ENCODE assay signal across 24 mouse cellular contexts in genomic region chr17:8351088-8351487, GRCm38 (mm10). TPM values are rescaled to one million over a fixed set of nuclear protein-coding genes. Genes with fewer than 3 reads are reported as not detected.
A peak's percentile ranks its signal among the peaks of the same experiment; 100 is the strongest.
DNase-seq lines count a peak whose midpoint lies in the region; ATAC-seq and TF ChIP-seq lines count a peak whose summit lies in the region.
"Had no signal": no experiment of that assay in that cellular context is flagged by ENCODE, and none has a peak within 500 bp of the region (broad histone marks: within the 10 kb centered on the region; RNA-seq: fewer than 3 reads in every experiment).

No protein-coding gene starts in this region.

- no peak overlapping the region for H3K4me3 ChIP-seq in hindbrain, postnatal 0 days (ENCODE audit: low read length)
- no peak overlapping the region for H3K4me3 ChIP-seq in hindbrain, embryonic 11.5 days (ENCODE audit: low read depth, low read length)
- no peak overlapping the region for H3K4me3 ChIP-seq in embryonic facial prominence, embryonic 10.5 days
- H3K4me3 ChIP-seq: forebrain, embryonic 13.5 days; kidney, embryonic 15.5 days had no signal

- no peak for TF ChIP-seq CTCF in hindbrain, postnatal 0 days (IDR thresholded peaks at IDR 0.05; ENCODE audit: low read depth)

- no peaks in the 10 kb centered on the region for H3K27me3 ChIP-seq in hindbrain, postnatal 0 days (ENCODE audit: insufficient read depth, low read length)
- H3K27me3 ChIP-seq in hindbrain, embryonic 11.5 days (ENCODE audit: control insufficient read depth, insufficient read depth, low read length), result no peaks in the 10 kb centered on the region
- no peaks in the 10 kb centered on the region for H3K27me3 ChIP-seq in embryonic facial prominence, embryonic 10.5 days (replicated peaks; ENCODE audit: low read depth, poor library complexity, severe bottlenecking)
- H3K27me3 ChIP-seq: forebrain, embryonic 13.5 days; kidney, embryonic 15.5 days had no signal

- H3K36me3 ChIP-seq in hindbrain, postnatal 0 days (ENCODE audit: insufficient read depth, low read length), result no peaks in the 10 kb centered on the region
- H3K36me3 ChIP-seq in hindbrain, embryonic 11.5 days (ENCODE audit: control insufficient read depth, insufficient read depth, low read length), result no peaks in the 10 kb centered on the region
- H3K36me3 ChIP-seq in embryonic facial prominence, embryonic 10.5 days (replicated peaks), result no peaks in the 10 kb centered on the region
- H3K36me3 ChIP-seq: kidney, embryonic 15.5 days had no signal

- intact Hi-C loops in left cerebral cortex, postnatal 4 days (cut with DNase I), result no loop called here

- no peak overlapping the region; the same call in 1 of the 2 replicates for H3K27ac ChIP-seq in hindbrain, postnatal 0 days
- no peak overlapping the region for H3K27ac ChIP-seq in hindbrain, embryonic 11.5 days (ENCODE audit: low read depth, low read length)
- no peak overlapping the region for H3K27ac ChIP-seq in embryonic facial prominence, embryonic 10.5 days (replicated peaks)
- H3K27ac ChIP-seq: forebrain, embryonic 13.5 days; kidney, embryonic 15.5 days had no signal

- ATAC-seq in hindbrain, postnatal 0 days, result peak; percentile 88
- ATAC-seq in hindbrain, embryonic 11.5 days (ENCODE audit: low FRiP score), result no peak
- ATAC-seq: forebrain, embryonic 13.5 days; intestine, postnatal 0 days; lung, postnatal 0 days had no signal

- peak; percentile 55 for DNase-seq in cerebellum, adult 9-11 months
- no peak for DNase-seq in cerebellum, adult 11 months
- DNase-seq in hindbrain, postnatal 0 days (ENCODE audit: low spot score), result no peak
- no peak for DNase-seq in hindbrain, embryonic 11.5 days (ENCODE audit: low spot score)
- DNase-seq in left cerebral cortex, adult 9 months (ENCODE audit: low spot score in 2 of 2), result peak; percentile 67 to 71
- no peak for DNase-seq in left cerebral cortex, postnatal 4 days
- DNase-seq in brain, adult 2 months (ENCODE audit: low read depth, low spot score), result peak; percentile 95
- no peak for DNase-seq in embryonic facial prominence, embryonic 10.5 days (ENCODE audit: low spot score)
- DNase-seq: adrenal gland, postnatal 25 days; cerebellum, postnatal 10 days; gastrocnemius, postnatal 36 days; kidney, postnatal 4 days; liver; thymus, postnatal 36 days had no signal

- no peaks in the 10 kb centered on the region for H3K9me3 ChIP-seq in hindbrain, postnatal 0 days (ENCODE audit: low read length)
- H3K9me3 ChIP-seq in hindbrain, embryonic 11.5 days (ENCODE audit: control insufficient read depth, low read length), result no peaks in the 10 kb centered on the region
- H3K9me3 ChIP-seq in embryonic facial prominence, embryonic 10.5 days, result no peaks in the 10 kb centered on the region
- H3K9me3 ChIP-seq: forebrain, embryonic 13.5 days; kidney, embryonic 15.5 days had no signal

- 24% methylated on average over 7 of the region's 7 CpGs for WGBS in hindbrain, postnatal 0 days
- 36% methylated on average over 7 of the region's 7 CpGs for WGBS in hindbrain, embryonic 11.5 days
- WGBS in embryonic facial prominence, embryonic 10.5 days, result 56% methylated on average over 7 of the region's 7 CpGs

- no peak overlapping the region for H3K4me2 ChIP-seq in hindbrain, postnatal 0 days (ENCODE audit: low read depth, low read length)
- no peak overlapping the region for H3K4me2 ChIP-seq in hindbrain, embryonic 11.5 days (replicated peaks; ENCODE audit: low read depth, low read length)
- H3K4me2 ChIP-seq: forebrain, embryonic 13.5 days; kidney, embryonic 15.5 days had no signal

- H3K9ac ChIP-seq in hindbrain, postnatal 0 days (replicated peaks; ENCODE audit: low read length), result no peak overlapping the region
- H3K9ac ChIP-seq in hindbrain, embryonic 11.5 days (ENCODE audit: low read depth, low read length), result no peak overlapping the region
- H3K9ac ChIP-seq: forebrain, embryonic 13.5 days; kidney, embryonic 15.5 days had no signal

- H3K4me1 ChIP-seq in hindbrain, postnatal 0 days (ENCODE audit: insufficient read depth, low read length), result no peaks in the 10 kb centered on the region
- no peaks in the 10 kb centered on the region for H3K4me1 ChIP-seq in hindbrain, embryonic 11.5 days (replicated peaks; ENCODE audit: control insufficient read depth, insufficient read depth, low read length)
- peaks cover 11% of the 10 kb centered on the region; the same call in 1 of the 2 replicates for H3K4me1 ChIP-seq in embryonic facial prominence, embryonic 10.5 days
- H3K4me1 ChIP-seq: kidney, embryonic 15.5 days had no signal

RNA-seq across cellular contexts. Expression of gene T2, which starts 4.7 kb away (rescaled TPM):
- total RNA-seq in hindbrain, postnatal 0 days (2014; rRNA removed), result 0.10 and 0.11 TPM in 2 replicates
- 0.55 and 0.69 TPM in 2 replicates for polyA plus RNA-seq in hindbrain, postnatal 0 days (2015; fragmentation: Nextera tagmentation; extraction: Ambion mirVana)
- 0.53 and 0.59 TPM in 2 replicates for polyA plus RNA-seq in hindbrain, embryonic 11.5 days (2014; fragmentation: Nextera tagmentation; extraction: Ambion mirVana)
- under 1 TPM; 0.32 to 0.70 TPM for total RNA-seq in left cerebral cortex, postnatal 4 days (2021)
- polyA plus RNA-seq in embryonic facial prominence, embryonic 10.5 days (2016; fragmentation: Nextera tagmentation; extraction: Ambion mirVana), result 0.35 and 0.87 TPM in 2 replicates
- total RNA-seq: adrenal gland, postnatal 25 days; CH12.LX; gastrocnemius, postnatal 36 days; hematopoietic stem cell, adult 5-6 weeks; megakaryocyte progenitor cell, adult 5-6 weeks; MEL; monocyte, adult 5-6 weeks had no signal
- polyA plus RNA-seq: liver, embryonic 16.5 days had no signal

RNA-seq across cellular contexts. Expression of gene Prr18, which starts 13.8 kb away (rescaled TPM):
- 40.9 and 41.2 TPM in 2 replicates for total RNA-seq in hindbrain, postnatal 0 days (2014; rRNA removed)
- polyA plus RNA-seq in hindbrain, postnatal 0 days (2015; fragmentation: Nextera tagmentation; extraction: Ambion mirVana), result 17.6 and 18.0 TPM in 2 replicates
- 1.5 TPM in 2 replicates for polyA plus RNA-seq in hindbrain, embryonic 11.5 days (2014; fragmentation: Nextera tagmentation; extraction: Ambion mirVana)
- total RNA-seq in left cerebral cortex, postnatal 4 days (2021), result 10 to 100 TPM; 23.2 to 24.6 TPM
- polyA plus RNA-seq in embryonic facial prominence, embryonic 10.5 days (2016; fragmentation: Nextera tagmentation; extraction: Ambion mirVana), result 0.32 and 0.33 TPM in 2 replicates
- total RNA-seq: hematopoietic stem cell, adult 5-6 weeks; monocyte, adult 5-6 weeks had no signal

RNA-seq across cellular contexts. Expression of gene Sft2d1, which starts 40.2 kb away (rescaled TPM):
- total RNA-seq in hindbrain, postnatal 0 days (2014; rRNA removed), result 74.5 and 98.7 TPM in 2 replicates
- 171 and 172 TPM in 2 replicates for polyA plus RNA-seq in hindbrain, postnatal 0 days (2015; fragmentation: Nextera tagmentation; extraction: Ambion mirVana)
- polyA plus RNA-seq in hindbrain, embryonic 11.5 days (2014; fragmentation: Nextera tagmentation; extraction: Ambion mirVana), result 72.5 and 79.6 TPM in 2 replicates
- 10 to 100 TPM; 80.4 to 81.6 TPM for total RNA-seq in left cerebral cortex, postnatal 4 days (2021)
- 60.7 and 63.5 TPM in 2 replicates for polyA plus RNA-seq in embryonic facial prominence, embryonic 10.5 days (2016; fragmentation: Nextera tagmentation; extraction: Ambion mirVana)

Comparison
In these comparisons a context has a peak if more than half of its experiments do, and no peak if none do; other contexts are left out.
1. DNase-seq: peak in cerebellum, adult 9-11 months (single experiment), left cerebral cortex, adult 9 months (2 of 2) and brain, adult 2 months (single experiment); none in cerebellum, adult 11 months (single experiment), hindbrain, postnatal 0 days (single experiment), hindbrain, embryonic 11.5 days (single experiment), left cerebral cortex, postnatal 4 days (single experiment) and embryonic facial prominence, embryonic 10.5 days (single experiment).